Mouse (Mus musculus): ENCODE measurements around the gene Gm21750.
"Not testable (repeated sequence)": the region's sequence is repeated elsewhere in the genome, so short reads cannot be mapped to it uniquely, and the experiment has no call there.

Gene Gm21750

DNA sequence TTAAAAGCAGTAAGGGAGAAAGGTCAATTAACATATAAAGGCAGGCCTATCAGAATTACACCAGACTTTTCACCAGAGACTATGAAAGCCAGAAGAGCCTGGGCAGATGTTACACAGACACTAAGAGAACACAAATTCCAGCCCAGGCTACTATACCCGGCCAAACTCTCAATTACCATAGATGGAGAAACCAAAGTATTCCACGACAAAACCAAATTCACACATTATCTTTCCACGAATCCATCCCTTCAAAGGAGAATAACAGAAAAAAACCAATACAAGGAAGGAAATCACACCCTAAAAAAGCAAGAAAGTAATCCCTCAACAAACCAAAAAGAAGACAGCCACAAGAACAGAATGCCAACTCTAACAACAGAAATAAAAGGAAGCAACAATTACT, at the start of gene Gm21750:
Gm21750 (plus strand) TSS at position 301 of the 400 bp plus-strand sequence.
- in situ Hi-C loops (cut with MboI, MseI): not testable (repeated sequence)

DNA sequence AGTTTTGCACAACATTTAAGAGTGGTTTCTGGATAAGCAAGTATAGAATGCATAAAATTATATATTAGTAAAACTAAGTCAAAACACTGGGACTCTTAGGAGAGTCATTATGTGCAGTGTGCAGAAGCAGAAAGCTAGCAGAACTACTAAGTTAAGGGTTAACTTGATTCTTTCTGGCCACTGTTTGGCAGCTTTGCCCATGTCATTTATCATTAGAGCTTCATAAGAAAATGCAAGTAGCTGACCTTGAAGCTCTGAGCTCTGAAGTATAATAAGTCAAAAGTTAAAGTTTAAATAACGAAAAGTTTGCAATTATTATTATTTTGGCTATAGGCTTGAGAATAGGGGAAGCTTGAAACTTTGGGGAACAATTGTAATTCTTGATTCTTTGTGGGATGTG, 46.1 kb upstream of the Gm21750 start:
- in situ Hi-C loops (cut with MboI, MseI): not testable (repeated sequence)

DNA sequence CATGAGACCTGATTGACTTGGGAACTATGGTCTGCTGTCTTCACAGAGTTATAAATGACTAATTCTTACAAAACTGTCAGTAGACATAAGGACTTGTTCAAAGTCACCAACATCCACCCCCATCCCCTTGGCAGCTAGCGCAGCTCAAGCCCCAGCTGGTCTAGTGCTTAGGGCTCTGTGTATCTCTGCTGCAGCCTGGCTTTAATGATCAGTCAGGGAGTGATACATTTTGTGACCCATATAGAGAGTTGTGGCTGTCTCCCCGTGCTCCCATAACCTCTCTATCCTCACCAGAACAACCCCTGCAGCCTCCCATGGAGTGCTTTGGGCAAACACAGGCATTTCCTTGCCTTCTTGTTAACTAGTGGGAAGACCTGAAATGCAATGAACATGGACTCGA, 40.1 kb upstream of the Gm21750 start:
- in situ Hi-C loops (cut with MboI, MseI): no loop called here

DNA sequence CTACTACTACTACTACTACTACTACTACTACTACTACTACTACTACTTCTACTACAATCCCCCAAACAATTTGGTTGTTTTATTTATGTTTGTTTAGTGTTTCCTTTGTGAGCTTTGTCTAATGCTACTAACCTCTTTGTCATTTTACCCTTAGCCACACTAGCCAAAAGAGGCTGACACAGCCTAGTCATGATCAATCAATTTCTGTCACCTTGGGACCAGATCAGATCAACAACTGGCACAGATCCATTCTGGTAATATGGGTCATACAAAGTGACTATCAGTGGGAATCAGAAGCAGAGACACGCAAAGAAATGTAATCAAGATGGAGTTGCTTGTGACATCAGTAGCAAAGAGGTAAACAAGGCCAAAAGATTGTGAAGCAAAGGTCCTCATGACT, 38.0 kb upstream of the Gm21750 start:
- in situ Hi-C loops (cut with MboI, MseI): no loop called here

DNA sequence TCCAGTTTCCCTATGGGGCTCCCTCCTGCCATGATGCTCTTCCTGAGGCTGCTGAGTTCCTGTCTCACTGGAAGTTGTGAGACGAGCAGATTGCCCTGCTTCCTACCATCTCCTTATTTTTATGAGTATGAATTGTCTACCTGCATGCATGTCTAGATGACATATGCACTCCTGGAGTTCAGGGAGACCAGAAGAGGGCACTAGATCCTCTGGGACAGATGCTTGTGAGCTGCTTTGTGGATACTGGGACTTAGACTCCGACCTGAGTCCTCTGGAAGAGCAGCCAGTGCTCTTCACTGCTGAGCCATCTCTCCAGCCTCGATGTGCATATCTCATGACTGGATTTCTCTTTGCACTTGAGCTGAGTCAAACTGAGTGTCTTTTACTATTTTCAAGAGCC, 35.6 kb upstream of the Gm21750 start:
- in situ Hi-C loops (cut with MboI, MseI): no loop called here

DNA sequence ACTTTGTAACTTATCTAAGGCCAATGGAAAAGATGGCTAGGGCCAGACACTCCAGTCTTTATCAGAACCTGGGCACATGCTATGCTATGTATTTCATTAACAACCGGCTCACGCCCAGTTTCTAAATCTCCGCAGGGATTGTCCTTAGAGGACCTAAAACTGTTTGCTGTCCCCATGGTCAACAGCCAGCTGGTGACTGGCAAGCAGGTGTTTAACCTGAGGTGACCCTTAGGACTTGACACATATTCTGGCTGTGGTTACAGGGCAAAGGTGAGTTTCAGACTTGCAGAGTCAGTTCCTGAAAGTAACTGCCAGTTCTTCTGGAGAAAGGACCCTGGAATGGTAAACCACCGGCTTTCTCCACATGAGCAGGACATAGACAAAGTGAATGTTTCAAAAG, 29.5 kb upstream of the Gm21750 start:
- in situ Hi-C loops (cut with MboI, MseI): no loop called here

DNA sequence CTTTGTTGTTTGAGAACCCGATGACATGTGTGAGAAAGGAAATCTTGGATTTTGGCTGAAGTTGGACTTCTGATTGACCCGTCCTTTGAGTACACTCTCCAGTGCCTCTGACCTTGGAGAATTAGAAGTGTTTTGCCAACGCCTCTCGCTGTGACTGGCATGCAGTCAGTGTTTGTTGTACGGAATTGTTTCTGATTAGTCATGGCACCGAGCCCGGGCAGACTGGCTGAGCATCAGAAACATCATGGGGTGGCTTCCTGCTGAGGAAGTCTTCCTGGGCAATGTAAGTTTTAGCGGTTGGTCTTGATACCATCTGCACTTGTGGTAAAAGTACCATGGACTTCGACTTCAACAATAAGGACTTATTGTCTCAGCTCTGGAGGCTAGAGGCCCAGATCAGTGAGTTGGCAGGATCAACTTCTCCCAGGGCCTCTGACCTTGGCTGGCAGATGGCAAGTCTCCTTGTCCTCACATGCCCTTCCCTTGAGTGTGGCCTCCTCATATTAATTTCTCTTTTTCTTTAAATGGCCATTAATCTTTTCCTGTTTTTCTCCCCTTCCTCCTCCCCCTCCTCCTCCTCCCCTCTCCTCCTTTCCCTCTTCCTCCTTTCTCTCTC, 28.3 kb upstream of the Gm21750 start:
- in situ Hi-C loops (cut with MboI, MseI): no loop called here

DNA sequence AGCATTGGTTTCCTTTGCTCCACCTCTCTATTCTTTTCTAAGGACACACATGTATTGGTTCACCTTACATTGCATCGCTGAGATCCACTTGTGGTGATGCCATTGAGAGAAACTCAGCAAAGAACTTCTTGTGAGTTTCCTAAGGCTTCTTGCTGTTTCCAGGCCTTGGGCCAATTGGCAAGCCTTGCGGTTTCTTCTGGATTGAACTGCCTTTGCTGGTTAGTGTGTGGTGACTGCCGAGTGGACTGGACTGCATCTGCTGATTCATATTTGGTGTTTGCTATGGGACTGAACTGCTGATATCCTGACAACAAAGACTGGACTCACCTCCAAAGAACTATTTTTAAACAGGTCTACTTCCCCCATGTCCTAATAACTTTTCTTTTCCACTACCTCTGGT, 26.7 kb upstream of the Gm21750 start:
- in situ Hi-C loops (cut with MboI, MseI): no loop called here

DNA sequence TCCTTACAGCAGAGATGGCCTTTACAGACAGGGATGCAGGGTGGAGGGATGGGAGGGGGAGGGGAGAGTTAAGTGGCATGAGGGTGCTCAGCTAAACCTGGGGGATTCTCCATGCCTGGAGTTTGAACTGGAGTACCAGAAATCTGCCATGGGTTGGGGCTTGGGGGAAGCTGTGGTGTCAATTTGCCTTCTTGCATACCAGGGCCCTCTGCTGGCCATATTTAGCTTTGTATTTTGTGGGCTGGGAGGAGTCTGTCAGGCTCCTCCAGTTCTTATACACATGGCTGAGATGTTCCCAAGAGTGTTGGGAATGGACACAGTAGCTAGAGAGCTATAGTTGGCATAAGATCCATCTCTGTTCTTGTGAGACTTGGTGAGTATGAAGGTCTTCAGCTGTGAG, 23.6 kb upstream of the Gm21750 start:
- in situ Hi-C loops (cut with MboI, MseI): no loop called here

DNA sequence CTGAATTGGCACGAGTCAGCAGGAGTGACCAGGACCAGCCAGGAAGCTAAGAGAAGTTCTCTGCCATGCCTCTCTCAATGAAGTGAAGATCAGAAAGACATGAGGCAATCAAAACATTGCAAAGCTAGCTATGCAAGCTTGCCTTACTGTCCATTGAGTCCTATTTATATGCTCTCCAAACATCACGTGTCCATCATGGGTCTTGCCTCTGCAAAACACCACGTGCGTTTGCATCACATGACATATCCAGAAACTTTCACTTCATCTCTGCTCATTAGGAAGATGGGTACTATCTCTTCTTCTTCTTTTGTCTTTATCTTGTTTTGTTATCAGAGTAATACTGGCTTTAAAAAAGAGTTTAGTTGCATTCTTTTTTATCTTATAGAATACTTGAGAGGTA, 10.8 kb upstream of the Gm21750 start:
- in situ Hi-C loops (cut with MboI, MseI): no loop called here

DNA sequence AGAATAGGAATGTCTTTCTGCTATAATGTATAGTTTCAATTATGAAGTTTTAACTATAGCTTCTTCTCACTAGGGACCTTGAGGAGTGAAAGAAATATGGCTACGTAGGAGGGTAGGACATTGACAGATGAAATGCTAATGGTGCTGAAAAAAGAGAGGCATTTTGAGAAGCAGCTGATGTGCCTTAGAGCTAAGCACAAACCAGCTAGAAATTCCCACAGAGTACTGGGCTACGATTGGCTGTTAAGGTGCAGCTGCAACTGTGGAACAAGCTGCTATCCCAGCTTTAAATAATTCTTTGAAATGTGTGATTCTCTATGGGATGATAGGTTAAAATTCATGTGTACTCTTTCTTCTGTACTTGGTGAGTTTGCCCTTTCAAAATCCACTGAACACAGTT, 9.1 kb downstream of the Gm21750 start:
- in situ Hi-C loops (cut with MboI, MseI): no loop called here

DNA sequence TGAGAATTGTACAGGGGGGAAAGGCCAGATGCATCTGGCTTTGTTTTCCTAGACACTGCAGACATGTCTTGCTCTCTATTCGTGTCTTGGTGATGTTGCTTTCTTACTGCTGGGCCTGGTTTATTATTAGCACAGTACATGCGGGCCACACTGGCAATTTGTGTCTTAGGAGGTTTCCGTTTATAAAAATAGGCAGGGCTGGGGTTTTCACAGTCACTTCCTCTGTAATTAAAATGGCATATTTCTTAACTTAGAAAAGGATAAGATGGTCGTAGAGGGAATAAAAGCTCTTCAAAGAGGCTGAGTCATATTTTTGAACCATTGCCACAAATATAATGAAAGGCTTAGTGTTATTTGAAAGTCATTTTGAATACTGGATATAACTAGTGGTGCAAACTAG, 26.7 kb downstream of the Gm21750 start:
- in situ Hi-C loops (cut with MboI, MseI): no loop called here

DNA sequence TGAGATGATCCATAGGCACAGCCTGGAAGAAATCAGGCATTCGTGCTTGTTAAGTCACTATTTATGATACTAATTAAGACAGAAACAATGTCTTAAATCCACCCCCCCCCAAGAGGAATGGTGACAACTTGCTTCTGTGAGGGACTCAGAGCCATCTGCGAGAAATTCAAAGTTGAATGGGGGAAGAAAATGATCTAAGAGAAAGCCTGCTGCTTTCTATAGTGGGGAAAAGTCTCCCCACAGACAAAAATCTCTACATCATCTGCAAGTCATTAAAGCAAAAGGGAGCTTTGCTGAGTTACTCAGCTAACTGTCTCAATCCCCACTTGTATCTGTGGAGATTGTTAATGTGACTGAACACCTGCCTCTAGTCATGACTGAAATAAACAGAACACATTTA, 27.4 kb downstream of the Gm21750 start:
- in situ Hi-C loops (cut with MboI, MseI): no loop called here

DNA sequence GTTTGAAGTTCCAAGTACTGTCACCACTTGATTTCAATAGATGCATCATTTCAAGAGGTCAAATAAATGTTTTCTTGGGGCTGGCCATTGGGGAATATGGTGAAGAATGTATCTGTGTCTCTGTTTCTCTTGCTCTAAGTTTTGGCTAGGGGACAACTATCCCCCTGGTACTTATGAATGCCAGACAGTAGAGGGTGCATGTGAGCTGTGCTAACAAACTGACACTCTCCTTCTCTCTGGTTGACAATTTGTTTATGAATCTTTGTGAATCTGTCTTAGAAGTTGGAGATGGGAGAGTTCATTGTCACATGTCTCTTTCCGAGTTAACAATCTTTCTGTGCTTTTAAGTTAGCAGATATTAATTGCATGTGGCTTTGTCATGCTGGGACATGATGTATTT, 39.2 kb downstream of the Gm21750 start:
- in situ Hi-C loops (cut with MboI, MseI): no loop called here

DNA sequence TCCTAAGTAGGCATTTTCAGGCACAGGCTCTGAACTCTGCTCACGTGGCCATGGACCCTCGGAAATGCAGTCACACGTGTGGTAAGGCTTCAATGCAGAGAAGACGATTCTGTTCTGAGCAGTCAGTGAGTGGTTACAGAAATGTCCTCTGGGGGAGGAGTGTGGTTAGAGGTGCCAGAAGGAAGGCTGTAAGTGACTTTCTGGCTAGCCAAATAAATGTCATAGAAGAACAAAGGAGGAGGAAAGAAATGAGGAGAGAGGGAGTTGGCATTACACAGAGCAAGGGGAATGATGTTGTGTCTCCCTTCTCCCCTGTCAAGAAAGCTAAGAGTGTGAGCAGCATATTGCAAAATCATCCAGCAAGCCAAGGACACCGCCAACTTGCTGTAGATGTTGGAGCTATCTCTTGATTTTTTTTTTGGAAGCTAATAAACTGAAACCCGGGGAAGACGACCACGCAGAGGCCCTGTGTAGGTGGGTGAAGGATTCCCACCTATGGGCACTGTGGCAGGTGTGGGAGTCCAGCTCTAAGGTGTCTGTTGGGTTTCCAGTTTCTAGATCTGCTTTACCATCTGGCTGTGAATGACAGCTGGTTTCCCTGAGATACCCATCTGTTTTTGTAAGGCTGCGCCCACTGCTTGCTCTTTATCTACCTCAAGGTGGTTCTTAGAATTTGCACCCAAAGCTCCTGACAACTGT, 48.5 kb downstream of the Gm21750 start:
- in situ Hi-C loops (cut with MboI, MseI): no loop called here
